Mouse (Mus musculus): ENCODE measurements around the gene Bag5. TPM values are rescaled to one million over a fixed set of nuclear protein-coding genes. Genes with fewer than 3 reads are reported as not detected.
"Not testable (repeated sequence)": the region's sequence is repeated elsewhere in the genome, so short reads cannot be mapped to it uniquely, and the experiment has no call there.

Bag5 gene
- polyA plus RNA-seq, 1 experiment from 2014 or later = 42.9 TPM

- not testable (repeated sequence) for H3K9me3 ChIP-seq (replicated peaks; ENCODE audit: control insufficient read depth, low read length); ATAC-seq (replicated peaks; ENCODE audit: extremely low read depth, insufficient read depth, low FRiP score); H3K4me3 ChIP-seq (ENCODE audit: low read length); H3K9ac ChIP-seq (ENCODE audit: low read length); H3K36me3 ChIP-seq (ENCODE audit: control insufficient read depth, insufficient read depth); H3K27me3 ChIP-seq (ENCODE audit: control insufficient read depth, insufficient read depth, low read length); H3K4me2 ChIP-seq (ENCODE audit: low read depth, low read length); H3K27ac ChIP-seq (ENCODE audit: low read length)
- peaks cover 23% of the 10 kb centered on the region for H3K4me1 ChIP-seq (ENCODE audit: control insufficient read depth, insufficient read depth, low read length)
- 96% methylated on average over 11 of the region's 11 CpGs for WGBS
Measured at GRCm38 (mm10) chr12:111661554-111661953, 51.5 kb downstream of the Bag5 start.

GRCm38 (mm10) chr12:111660628-111661027 lies 52.4 kb downstream of the Bag5 start:
- no peak overlapping the region for H3K27ac ChIP-seq (ENCODE audit: low read length)
- H3K4me3 ChIP-seq (ENCODE audit: low read length) = no peak overlapping the region
- no peaks in the 10 kb centered on the region for H3K9me3 ChIP-seq (replicated peaks; ENCODE audit: control insufficient read depth, low read length)
- H3K9ac ChIP-seq (ENCODE audit: low read length) = no peak overlapping the region
- 100% methylated on average over 1 of the region's 1 CpGs for WGBS
- no peaks in the 10 kb centered on the region for H3K27me3 ChIP-seq (ENCODE audit: control insufficient read depth, insufficient read depth, low read length)
- H3K4me1 ChIP-seq (ENCODE audit: control insufficient read depth, insufficient read depth, low read length) = peaks cover 14% of the 10 kb centered on the region
- no peak overlapping the region for H3K4me2 ChIP-seq (ENCODE audit: low read depth, low read length)
- no peak for ATAC-seq (replicated peaks; ENCODE audit: extremely low read depth, insufficient read depth, low FRiP score)
- peaks cover 8% of the 10 kb centered on the region for H3K36me3 ChIP-seq (ENCODE audit: control insufficient read depth, insufficient read depth)

Other genes starting within 250 kb of the Bag5 start
- gene Gm266, start 227.4 kb downstream of the Bag5 start, polyA plus RNA-seq (2015; fragmentation: Nextera tagmentation; extraction: Ambion mirVana) = 2.6 and 6.1 TPM in 2 replicates
- gene Eif5, start 175.2 kb downstream of the Bag5 start, polyA plus RNA-seq (2015; fragmentation: Nextera tagmentation; extraction: Ambion mirVana) = 366 and 390 TPM in 2 replicates
- gene Mark3, start 138.7 kb downstream of the Bag5 start, polyA plus RNA-seq (2015; fragmentation: Nextera tagmentation; extraction: Ambion mirVana) = 25.7 and 28.1 TPM in 2 replicates
- gene Ckb, start 40.9 kb downstream of the Bag5 start, polyA plus RNA-seq (2015; fragmentation: Nextera tagmentation; extraction: Ambion mirVana) = 388 and 414 TPM in 2 replicates
- gene Trmt61a, start 35.2 kb downstream of the Bag5 start, polyA plus RNA-seq (2015; fragmentation: Nextera tagmentation; extraction: Ambion mirVana) = 7.7 and 8.5 TPM in 2 replicates
- gene Apopt1, start within 50 bp of the Bag5 start, polyA plus RNA-seq (2015; fragmentation: Nextera tagmentation; extraction: Ambion mirVana) = 40.2 and 43.9 TPM in 2 replicates
- gene Klc1, start 45.6 kb upstream of the Bag5 start, polyA plus RNA-seq (2015; fragmentation: Nextera tagmentation; extraction: Ambion mirVana) = 125 and 134 TPM in 2 replicates
- 5.6 and 6.7 TPM in 2 replicates for gene Xrcc3, start 100.6 kb upstream of the Bag5 start, polyA plus RNA-seq (2015; fragmentation: Nextera tagmentation; extraction: Ambion mirVana)
- gene Zfyve21, start 100.9 kb upstream of the Bag5 start, polyA plus RNA-seq (2015; fragmentation: Nextera tagmentation; extraction: Ambion mirVana) = 111 and 124 TPM in 2 replicates
- 11.2 and 13.6 TPM in 2 replicates for gene Ppp1r13b, start 194.9 kb upstream of the Bag5 start, polyA plus RNA-seq (2015; fragmentation: Nextera tagmentation; extraction: Ambion mirVana)

Measured in heart, embryonic 16.5 days (tissue).